Mouse (Mus musculus) megakaryocyte-erythroid progenitor cell, adult 5-6 weeks (primary cell): ENCODE results near the gene Kera. TPM values are rescaled to one million over a fixed set of nuclear protein-coding genes. Genes with fewer than 3 reads are reported as not detected.

Experiments used
- ATAC-seq: replicated peaks from 2 replicates; pipeline ENCODE4 v1.8.0; 2016; ENCODE audit warnings: mild to moderate bottlenecking, inconsistent platforms; ENCODE audit not compliant: severe bottlenecking, poor library complexity, low FRiP score, low TSS enrichment
- total RNA-seq, 2 experiments: library from RNA; stranded (forward) in 1 of 2; stranded (reverse) in 1 of 2; fragments of 200-1000, 215-1000 nt in 1 of 2; fragments of >200 nt in 1 of 2; fragmentation: Nextera tagmentation in 1 of 2; gene quantifications; 2 replicates each; pipeline ENCODE4 v1.2.3; 2014 to 2017

Kera gene
- total RNA-seq, 2 experiments from 2014 or later = not detected

DNA sequence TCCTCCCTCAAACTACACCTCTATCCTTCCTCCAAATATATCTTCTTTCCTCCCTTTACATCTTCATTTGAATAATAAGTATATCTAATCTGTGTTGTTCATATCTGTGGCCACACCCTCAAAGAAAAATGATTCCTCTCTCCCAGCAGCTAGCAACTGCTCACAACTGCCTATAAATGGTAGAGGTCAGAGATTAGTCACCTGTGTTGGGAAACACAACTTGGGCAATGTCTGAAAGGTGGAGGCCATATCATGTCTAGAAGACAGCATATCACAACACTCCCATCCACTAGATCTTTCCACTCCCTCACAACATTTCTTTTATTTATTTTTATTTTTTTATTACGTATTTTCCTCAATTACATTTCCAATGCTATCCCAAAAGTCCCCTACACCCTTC lies 52.8 kb downstream of the Kera start:
- ATAC-seq = no peak

Other genes starting within 250 kb of the Kera start
- not detected in 2 replicates for gene Dcn, start 127.3 kb upstream of the Kera start, total RNA-seq (2014; fragmentation: Nextera tagmentation)
- not detected in 2 replicates for gene Dcn, start 127.3 kb upstream of the Kera start, total RNA-seq (2017)
- gene Lum, start 41.8 kb upstream of the Kera start, total RNA-seq (2014; fragmentation: Nextera tagmentation) = not detected in 2 replicates
- not detected in 2 replicates for gene Lum, start 41.8 kb upstream of the Kera start, total RNA-seq (2017)
- not detected in 2 replicates for gene Epyc, start 37.2 kb downstream of the Kera start, total RNA-seq (2014; fragmentation: Nextera tagmentation)
- not detected in 2 replicates for gene Epyc, start 37.2 kb downstream of the Kera start, total RNA-seq (2017)
- not detected in 2 replicates for gene Ccer1, start 86.2 kb downstream of the Kera start, total RNA-seq (2014; fragmentation: Nextera tagmentation)
- gene Ccer1, start 86.2 kb downstream of the Kera start, total RNA-seq (2017) = not detected in 2 replicates
- not detected in 2 replicates for gene C030005K15Rik, start 119.9 kb downstream of the Kera start, total RNA-seq (2014; fragmentation: Nextera tagmentation)
- not detected in 2 replicates for gene C030005K15Rik, start 119.9 kb downstream of the Kera start, total RNA-seq (2017)